Mouse (Mus musculus): ENCODE data around the gene Tsga10ip. TPM values are rescaled to one million over a fixed set of nuclear protein-coding genes. Genes with fewer than 3 reads are reported as not detected.

The Tsga10ip gene
- polyA plus RNA-seq, 1 experiment, result 0.04 TPM

- DNase-seq (ENCODE audit: low read depth), result no peak
- no peak for TF ChIP-seq CTCF (IDR thresholded peaks at IDR 0.05; ENCODE audit: borderline replicate concordance, extremely low read depth, insufficient read depth, insufficient read length)
- TF ChIP-seq POLR2A (IDR thresholded peaks at IDR 0.05; ENCODE audit: borderline replicate concordance, extremely low read depth, insufficient read depth, insufficient read length, poor library complexity, severe bottlenecking), result no peak
Observed at GRCm38 (mm10) chr19:5431911-5432464, 29.7 kb upstream of the Tsga10ip start.

GRCm38 (mm10) chr19:5430408-5430807 lies 28.1 kb upstream of the Tsga10ip start:
- TF ChIP-seq CTCF (IDR thresholded peaks at IDR 0.05; ENCODE audit: borderline replicate concordance, extremely low read depth, insufficient read depth, insufficient read length) (no peak), POLR2A (IDR thresholded peaks at IDR 0.05; ENCODE audit: borderline replicate concordance, extremely low read depth, insufficient read depth, insufficient read length, poor library complexity, severe bottlenecking) (no peak)
- DNase-seq (ENCODE audit: low read depth), result no peak

GRCm38 (mm10) chr19:5429806-5430205 lies 27.5 kb upstream of the Tsga10ip start:
- no peak for TF ChIP-seq POLR2A (IDR thresholded peaks at IDR 0.05; ENCODE audit: borderline replicate concordance, extremely low read depth, insufficient read depth, insufficient read length, poor library complexity, severe bottlenecking)
- TF ChIP-seq CTCF (IDR thresholded peaks at IDR 0.05; ENCODE audit: borderline replicate concordance, extremely low read depth, insufficient read depth, insufficient read length), result no peak
- no peak for DNase-seq (ENCODE audit: low read depth)

GRCm38 (mm10) chr19:5429219-5429618 lies 26.9 kb upstream of the Tsga10ip start:
- no peak for TF ChIP-seq CTCF (IDR thresholded peaks at IDR 0.05; ENCODE audit: borderline replicate concordance, extremely low read depth, insufficient read depth, insufficient read length)
- TF ChIP-seq POLR2A (IDR thresholded peaks at IDR 0.05; ENCODE audit: borderline replicate concordance, extremely low read depth, insufficient read depth, insufficient read length, poor library complexity, severe bottlenecking), result no peak
- DNase-seq (ENCODE audit: low read depth), result no peak

GRCm38 (mm10) chr19:5428083-5428482 lies 25.8 kb upstream of the Tsga10ip start:
- TF ChIP-seq CTCF (IDR thresholded peaks at IDR 0.05; ENCODE audit: borderline replicate concordance, extremely low read depth, insufficient read depth, insufficient read length) (peak; percentile 44; the same call in 1 of the 2 replicates), POLR2A (IDR thresholded peaks at IDR 0.05; ENCODE audit: borderline replicate concordance, extremely low read depth, insufficient read depth, insufficient read length, poor library complexity, severe bottlenecking) (no peak)
- DNase-seq (ENCODE audit: low read depth), result peak; percentile 44

GRCm38 (mm10) chr19:5426640-5427290 lies 24.4 kb upstream of the Tsga10ip start:
- TF ChIP-seq CTCF (IDR thresholded peaks at IDR 0.05; ENCODE audit: borderline replicate concordance, extremely low read depth, insufficient read depth, insufficient read length), result no peak
- TF ChIP-seq POLR2A (IDR thresholded peaks at IDR 0.05; ENCODE audit: borderline replicate concordance, extremely low read depth, insufficient read depth, insufficient read length, poor library complexity, severe bottlenecking), result no peak
- DNase-seq (ENCODE audit: low read depth), result no peak

- TF ChIP-seq CTCF (IDR thresholded peaks at IDR 0.05; ENCODE audit: borderline replicate concordance, extremely low read depth, insufficient read depth, insufficient read length), result no peak
- TF ChIP-seq POLR2A (IDR thresholded peaks at IDR 0.05; ENCODE audit: borderline replicate concordance, extremely low read depth, insufficient read depth, insufficient read length, poor library complexity, severe bottlenecking), result no peak
- DNase-seq (ENCODE audit: low read depth), result no peak
Observed at GRCm38 (mm10) chr19:5425906-5426565, 23.7 kb upstream of the Tsga10ip start.

GRCm38 (mm10) chr19:5424782-5425741 lies 22.7 kb upstream of the Tsga10ip start, which contains the start of the genes Drap1 and AI837181:
Gene Drap1, minus strand, starts transcription at chr19:5424979.
Gene AI837181, plus strand, starts transcription at chr19:5425144.
- TF ChIP-seq CTCF (IDR thresholded peaks at IDR 0.05; ENCODE audit: borderline replicate concordance, extremely low read depth, insufficient read depth, insufficient read length), result no peak
- TF ChIP-seq POLR2A (IDR thresholded peaks at IDR 0.05; ENCODE audit: borderline replicate concordance, extremely low read depth, insufficient read depth, insufficient read length, poor library complexity, severe bottlenecking), result 0 out of 2 replicates have a peak, but pooled peaks have one; percentile 24
- peak; percentile 99 for DNase-seq (ENCODE audit: low read depth)

- TF ChIP-seq CTCF (IDR thresholded peaks at IDR 0.05; ENCODE audit: borderline replicate concordance, extremely low read depth, insufficient read depth, insufficient read length) (no peak), POLR2A (IDR thresholded peaks at IDR 0.05; ENCODE audit: borderline replicate concordance, extremely low read depth, insufficient read depth, insufficient read length, poor library complexity, severe bottlenecking) (peak; percentile 64; the same call in 1 of the 2 replicates)
- peak; percentile 75 for DNase-seq (ENCODE audit: low read depth)
Observed at GRCm38 (mm10) chr19:5424092-5424781, 21.9 kb upstream of the Tsga10ip start.

GRCm38 (mm10) chr19:5423561-5423960 lies 21.2 kb upstream of the Tsga10ip start:
- TF ChIP-seq POLR2A (IDR thresholded peaks at IDR 0.05; ENCODE audit: borderline replicate concordance, extremely low read depth, insufficient read depth, insufficient read length, poor library complexity, severe bottlenecking) (no peak), CTCF (IDR thresholded peaks at IDR 0.05; ENCODE audit: borderline replicate concordance, extremely low read depth, insufficient read depth, insufficient read length) (no peak)
- DNase-seq (ENCODE audit: low read depth), result no peak

Measured in brain, embryonic 14.5 days (tissue).